Mouse (Mus musculus) ES-E14 (cell line): ENCODE results near the gene Aqp9. TPM values are rescaled to one million over a fixed set of nuclear protein-coding genes. Genes with fewer than 3 reads are reported as not detected.

Experiments
- DNase-seq: peaks from one replicate; pipeline ENCODE4 v3.0.0-alpha.2; 2013; ENCODE audit warnings: low read depth, low spot score
- H3K27ac ChIP-seq: 2 replicates; pipeline ENCODE4 v1.5.1; 2012; ENCODE audit warnings: low read depth, mild to moderate bottlenecking, low read length, moderate library complexity, mixed read lengths; ENCODE audit not compliant: poor library complexity, insufficient read depth, severe bottlenecking
- H3K36me3 ChIP-seq: 2 replicates; pipeline ENCODE4 v1.6.1; 2012; ENCODE audit warnings: mild to moderate bottlenecking, low read length, moderate library complexity, mixed read lengths; ENCODE audit not compliant: control insufficient read depth, poor library complexity, insufficient read depth, severe bottlenecking
- H3K4me1 ChIP-seq, 2 experiments: fragments of 150-350 bp in 1 of 2; sonication (generic) in 1 of 2; 2 replicates each; pipeline ENCODE4 v1.6.1; 2012; ENCODE audit warnings: low read length in 2 of 2, mild to moderate bottlenecking in 1 of 2, mixed read lengths in 1 of 2; ENCODE audit not compliant: control insufficient read depth in 2 of 2, insufficient read depth in 2 of 2, poor library complexity in 1 of 2
- H3K4me3 ChIP-seq, 2 experiments: fragments of 150-350 bp in 1 of 2; sonication (generic) in 1 of 2; 2 replicates each; pipeline ENCODE4 v1.5.1; 2012; ENCODE audit warnings: low read length in 2 of 2, low read depth in 1 of 2, mild to moderate bottlenecking in 1 of 2, mixed read lengths in 1 of 2; ENCODE audit not compliant: insufficient read depth in 1 of 2, poor library complexity in 1 of 2, severe bottlenecking in 1 of 2
- H3K9ac ChIP-seq: 2 replicates; pipeline ENCODE4 v1.6.1; 2012; ENCODE audit warnings: low read depth, mild to moderate bottlenecking, low read length, mixed read lengths; ENCODE audit not compliant: poor library complexity, insufficient read depth, severe bottlenecking
- H3K9me3 ChIP-seq: fragments of 150-350 bp; sonication (generic); 2 replicates; pipeline ENCODE4 v1.6.1; 2012; ENCODE audit warnings: low read depth, mild to moderate bottlenecking, low read length; ENCODE audit not compliant: control insufficient read depth, insufficient read depth
- CHD2 ChIP-seq: IDR thresholded peaks from 2 replicates; pipeline ENCODE4 v1.6.1; 2014; ENCODE audit warnings: mild to moderate bottlenecking, low read depth, low read length, inconsistent platforms
- HCFC1 ChIP-seq: IDR thresholded peaks from 2 replicates; pipeline ENCODE4 v1.6.1; 2012; ENCODE audit warnings: low read length, inconsistent platforms, borderline replicate concordance; ENCODE audit not compliant: insufficient read depth
- MAFK ChIP-seq: IDR thresholded peaks from 2 replicates; pipeline ENCODE4 v1.6.1; 2014; ENCODE audit warnings: mild to moderate bottlenecking, low read depth, low read length, inconsistent platforms; ENCODE audit not compliant: insufficient read depth
- ZC3H11A ChIP-seq: IDR thresholded peaks from 2 replicates; pipeline ENCODE4 v1.6.1; 2012; ENCODE audit warnings: low read depth, mild to moderate bottlenecking, inconsistent platforms, low read length, borderline replicate concordance
- ZNF384 ChIP-seq: IDR thresholded peaks from 2 replicates; pipeline ENCODE4 v1.6.1; 2012; ENCODE audit warnings: low read depth, low read length, inconsistent platforms
- in situ Hi-C, 2 experiments: fragments of 600-800 bp; cut with MboI; formaldehyde crosslinking; loops; one replicate each; pipeline ENCODE4 v1.15.1; 2025; ENCODE audit warnings: low sequenced_read_pairs in 2 of 2, inconsistent platforms in 1 of 2; ENCODE audit not compliant: unreplicated experiment in 2 of 2
- total RNA-seq: library from RNA; depleted of rRNA; stranded (reverse); fragments of 300-350 nt; gene quantifications from 2 replicates; pipeline ENCODE4 v1.2.3, GENCODE M21; 2012

The Aqp9 gene
- total RNA-seq, 1 experiment, result 0.09 TPM

GRCm38 (mm10) chr9:71065343-71065875 is 103.1 kb downstream of the Aqp9 start:
- Histone ChIP-seq H3K4me1 (no peaks in the 10 kb centered on the region), H3K9ac (no peak overlapping the region), H3K9me3 (no peaks in the 10 kb centered on the region), H3K4me3 (no peak overlapping the region), H3K27ac (no peak overlapping the region), H3K36me3 (no peaks in the 10 kb centered on the region)
- TF ChIP-seq CHD2, result no peak
- no peak for TF ChIP-seq MAFK
- TF ChIP-seq HCFC1, result no peak
- TF ChIP-seq ZC3H11A, result no peak
- TF ChIP-seq ZNF384, result no peak
- in situ Hi-C loops, result no loop called here
- no peak for DNase-seq

GRCm38 (mm10) chr9:71064291-71064840 is 104.1 kb downstream of the Aqp9 start:
- Histone ChIP-seq H3K36me3 (no peaks in the 10 kb centered on the region), H3K4me3 (no peak overlapping the region), H3K9ac (no peak overlapping the region), H3K9me3 (no peaks in the 10 kb centered on the region), H3K27ac (no peak overlapping the region), H3K4me1 (no peaks in the 10 kb centered on the region)
- in situ Hi-C loops, result no loop called here
- no peak for TF ChIP-seq CHD2
- TF ChIP-seq MAFK, result no peak
- TF ChIP-seq HCFC1, result no peak
- no peak for TF ChIP-seq ZNF384
- TF ChIP-seq ZC3H11A, result no peak
- no peak for DNase-seq

GRCm38 (mm10) chr9:71063551-71063950 is 104.9 kb downstream of the Aqp9 start:
- Histone ChIP-seq H3K9ac (no peak overlapping the region), H3K36me3 (no peaks in the 10 kb centered on the region), H3K4me3 (no peak overlapping the region), H3K9me3 (no peaks in the 10 kb centered on the region), H3K27ac (no peak overlapping the region), H3K4me1 (no peaks in the 10 kb centered on the region)
- no peak for DNase-seq
- TF ChIP-seq ZC3H11A, result no peak
- TF ChIP-seq MAFK, result no peak
- TF ChIP-seq HCFC1, result no peak
- no peak for TF ChIP-seq ZNF384
- TF ChIP-seq CHD2, result no peak
- in situ Hi-C loops, result no loop called here

GRCm38 (mm10) chr9:71062976-71063375 is 105.5 kb downstream of the Aqp9 start:
- in situ Hi-C loops, result no loop called here
- TF ChIP-seq ZNF384 (no peak), HCFC1 (no peak), CHD2 (no peak), MAFK (no peak), ZC3H11A (no peak)
- H3K4me3 ChIP-seq, result no peak overlapping the region
- H3K9me3 ChIP-seq, result no peaks in the 10 kb centered on the region
- H3K36me3 ChIP-seq, result no peaks in the 10 kb centered on the region
- H3K9ac ChIP-seq, result no peak overlapping the region
- no peaks in the 10 kb centered on the region for H3K4me1 ChIP-seq
- no peak for DNase-seq
- H3K27ac ChIP-seq, result no peak overlapping the region
